Comparison of ENCODE assay signal across 11 mouse cellular contexts in genomic region chr17:28513844-28514243, GRCm38 (mm10). TPM values are rescaled to one million over a fixed set of nuclear protein-coding genes. Genes with fewer than 3 reads are reported as not detected.
A peak's percentile ranks its signal among the peaks of the same experiment; 100 is the strongest.
DNase-seq lines count a peak whose midpoint lies in the region; ATAC-seq and TF ChIP-seq lines count a peak whose summit lies in the region.
"Had no signal": no experiment of that assay in that cellular context is flagged by ENCODE, and none has a peak within 500 bp of the region (broad histone marks: within the 10 kb centered on the region; RNA-seq: fewer than 3 reads in every experiment).

No protein-coding gene starts in this region.

- no peak for TF ChIP-seq CTCF in liver, adult 2 months (IDR thresholded peaks at IDR 0.05; ENCODE audit: low read depth, low read length)

- H3K9ac ChIP-seq in liver, adult 2 months (ENCODE audit: low read depth, low read length): peak overlapping the region; percentile 16; the same call in 1 of the 2 replicates
- no peak overlapping the region for H3K9ac ChIP-seq in liver, embryonic 11.5 days (ENCODE audit: low read depth, low read length)
- H3K9ac ChIP-seq: heart, embryonic 13.5 days had no signal

- no peaks in the 10 kb centered on the region for H3K79me2 ChIP-seq in liver, adult 2 months (ENCODE audit: control insufficient read depth, insufficient read depth, low read length)

- intact Hi-C loops in heart, postnatal 25 days (cut with DNase I): no loop called here

- DNase-seq in adrenal gland, postnatal 14 days: peak; percentile 63
- DNase-seq in adrenal gland, postnatal 25 days: no peak
- no peak for DNase-seq in liver, adult 2 months (ENCODE audit: extremely low read depth, low read depth, low spot score)
- DNase-seq in liver, embryonic 11.5 days (ENCODE audit: low spot score): no peak
- peak; percentile 57 for DNase-seq in heart, postnatal 25 days (ENCODE audit: low spot score)
- DNase-seq in left cerebral cortex, adult 9 months (ENCODE audit: low spot score in 2 of 2): no peak

- no peaks in the 10 kb centered on the region for H3K27me3 ChIP-seq in liver, adult 2 months (ENCODE audit: control insufficient read depth, insufficient read depth, low read length)
- peaks cover 27% of the 10 kb centered on the region for H3K27me3 ChIP-seq in liver, embryonic 11.5 days (replicated peaks; ENCODE audit: control insufficient read depth, insufficient read depth, low read length)
- H3K27me3 ChIP-seq in megakaryocyte, embryonic 14.5 days (replicated peaks): peaks cover 49% of the 10 kb centered on the region

- no peak for TF ChIP-seq POLR2A in liver, adult 2 months (IDR thresholded peaks at IDR 0.05; ENCODE audit: extremely low read depth, insufficient read depth, low read length)

- H3K9me3 ChIP-seq in liver, embryonic 11.5 days (ENCODE audit: control insufficient read depth, low read length): no peaks in the 10 kb centered on the region
- no peaks in the 10 kb centered on the region for H3K9me3 ChIP-seq in megakaryocyte, embryonic 14.5 days
- H3K9me3 ChIP-seq: heart, embryonic 13.5 days had no signal

- WGBS in liver, adult 2 months: 66% methylated on average over 7 of the region's 7 CpGs
- 28% methylated on average over 7 of the region's 7 CpGs for WGBS in liver, embryonic 11.5 days

- H3K36me3 ChIP-seq in liver, adult 2 months (ENCODE audit: control insufficient read depth, insufficient read depth, low read length): no peaks in the 10 kb centered on the region
- no peaks in the 10 kb centered on the region for H3K36me3 ChIP-seq in liver, embryonic 11.5 days (ENCODE audit: control insufficient read depth, insufficient read depth, low read length)
- H3K36me3 ChIP-seq in megakaryocyte, embryonic 14.5 days (replicated peaks; ENCODE audit: low read length): no peaks in the 10 kb centered on the region
- H3K36me3 ChIP-seq: heart, embryonic 13.5 days had no signal

- no peak for ATAC-seq in liver, embryonic 11.5 days (replicated peaks; ENCODE audit: low FRiP score)
- ATAC-seq in erythroblast, adult 5-6 weeks (replicated peaks; ENCODE audit: low FRiP score, poor library complexity, severe bottlenecking): no peak

- H3K4me1 ChIP-seq in liver, adult 2 months (ENCODE audit: control insufficient read depth, insufficient read depth, low read length): peaks cover 22% of the 10 kb centered on the region
- peaks cover 39% of the 10 kb centered on the region for H3K4me1 ChIP-seq in liver, embryonic 11.5 days (replicated peaks; ENCODE audit: control insufficient read depth, insufficient read depth, low read length)
- H3K4me1 ChIP-seq in megakaryocyte, embryonic 14.5 days: peaks cover 80% of the 10 kb centered on the region

- H3K4me2 ChIP-seq in liver, embryonic 11.5 days: no peak overlapping the region
- H3K4me2 ChIP-seq: heart, embryonic 13.5 days had no signal

- peak overlapping the region; percentile 69 for H3K27ac ChIP-seq in liver, adult 2 months (replicated peaks; ENCODE audit: insufficient read depth, low read depth, low read length)
- H3K27ac ChIP-seq in liver, embryonic 11.5 days (ENCODE audit: low read depth, low read length): no peak overlapping the region
- H3K27ac ChIP-seq: heart, embryonic 13.5 days had no signal

- no peak overlapping the region for H3K4me3 ChIP-seq in liver, adult 2 months (ENCODE audit: insufficient read depth, low read depth, low read length)
- H3K4me3 ChIP-seq in liver, embryonic 11.5 days (ENCODE audit: low read depth, low read length): no peak overlapping the region
- peak overlapping the region; percentile 29 for H3K4me3 ChIP-seq in megakaryocyte, embryonic 14.5 days (replicated peaks)
- H3K4me3 ChIP-seq: heart, embryonic 13.5 days had no signal

RNA-seq across cellular contexts. Expression of gene Fkbp5, which starts 3.5 kb away (rescaled TPM):
- total RNA-seq in adrenal gland, postnatal 14 days (2021): 73.0 and 118 TPM in 2 replicates
- 55.9 and 60.1 TPM in 2 replicates for total RNA-seq in adrenal gland, postnatal 25 days (2021)
- 25.6 and 30.3 TPM in 2 replicates for total RNA-seq in liver, adult 2 months (2014; rRNA removed)
- polyA plus RNA-seq in liver, adult 2 months (2012; rRNA removed): 17.7 and 29.8 TPM in 2 replicates
- 8.8 and 10.1 TPM in 2 replicates for polyA plus RNA-seq in liver, embryonic 11.5 days (2014; fragmentation: Nextera tagmentation; extraction: Ambion mirVana)
- total RNA-seq in heart, postnatal 25 days (2021): 10 to 100 TPM; 33.0 to 41.0 TPM
- polyA plus RNA-seq in megakaryocyte, embryonic 14.5 days (2012; ENCODE audit: insufficient read depth, low replicate concordance): 8.7 and 25.1 TPM in 2 replicates
- 3.7 and 6.7 TPM in 2 replicates for total RNA-seq in erythroblast, adult 5-6 weeks (2015; ENCODE audit: low replicate concordance)
- total RNA-seq in erythroblast, adult 5-6 weeks (2017; ENCODE audit: low replicate concordance): 12.8 and 13.8 TPM in 2 replicates

RNA-seq across cellular contexts. Expression of gene Armc12, which starts 16.8 kb away (rescaled TPM):
- total RNA-seq in adrenal gland, postnatal 14 days (2021): not detected in 2 replicates
- not detected in 2 replicates for total RNA-seq in adrenal gland, postnatal 25 days (2021)
- total RNA-seq in liver, adult 2 months (2014; rRNA removed): not detected in 2 replicates
- not detected in 2 replicates for polyA plus RNA-seq in liver, adult 2 months (2012; rRNA removed)
- polyA plus RNA-seq in liver, embryonic 11.5 days (2014; fragmentation: Nextera tagmentation; extraction: Ambion mirVana): not detected in 2 replicates
- total RNA-seq in heart, postnatal 25 days (2021): not detected
- polyA plus RNA-seq in megakaryocyte, embryonic 14.5 days (2012; ENCODE audit: insufficient read depth, low replicate concordance): not detected in 2 replicates
- total RNA-seq in erythroblast, adult 5-6 weeks (2015; ENCODE audit: low replicate concordance): not detected in 2 replicates
- total RNA-seq in erythroblast, adult 5-6 weeks (2017; ENCODE audit: low replicate concordance): not detected in 2 replicates
- total RNA-seq: left cerebral cortex, postnatal 36 days had no signal
- polyA plus RNA-seq: C2C12; heart, embryonic 13.5 days had no signal

RNA-seq across cellular contexts. Expression of gene Clpsl2, which starts 35.4 kb away (rescaled TPM):
- total RNA-seq in adrenal gland, postnatal 14 days (2021): not detected in 2 replicates
- total RNA-seq in adrenal gland, postnatal 25 days (2021): not detected in 2 replicates
- not detected in 2 replicates for total RNA-seq in liver, adult 2 months (2014; rRNA removed)
- polyA plus RNA-seq in liver, adult 2 months (2012; rRNA removed): not detected in 2 replicates
- not detected in 2 replicates for polyA plus RNA-seq in liver, embryonic 11.5 days (2014; fragmentation: Nextera tagmentation; extraction: Ambion mirVana)
- not detected for total RNA-seq in heart, postnatal 25 days (2021)
- polyA plus RNA-seq in megakaryocyte, embryonic 14.5 days (2012; ENCODE audit: insufficient read depth, low replicate concordance): not detected in 2 replicates
- not detected in 2 replicates for total RNA-seq in erythroblast, adult 5-6 weeks (2015; ENCODE audit: low replicate concordance)
- not detected in 2 replicates for total RNA-seq in erythroblast, adult 5-6 weeks (2017; ENCODE audit: low replicate concordance)
- total RNA-seq: left cerebral cortex, postnatal 36 days had no signal
- polyA plus RNA-seq: C2C12; heart, embryonic 13.5 days had no signal

RNA-seq across cellular contexts. Expression of gene Clps, which starts 46.7 kb away (rescaled TPM):
- not detected in 2 replicates for total RNA-seq in adrenal gland, postnatal 14 days (2021)
- not detected in 2 replicates for total RNA-seq in adrenal gland, postnatal 25 days (2021)
- total RNA-seq in liver, adult 2 months (2014; rRNA removed): 9.5 and 70.1 TPM in 2 replicates
- polyA plus RNA-seq in liver, adult 2 months (2012; rRNA removed): 1.4 and 2.1 TPM in 2 replicates
- 3.5 and 3.7 TPM in 2 replicates for polyA plus RNA-seq in liver, embryonic 11.5 days (2014; fragmentation: Nextera tagmentation; extraction: Ambion mirVana)
- not detected for total RNA-seq in heart, postnatal 25 days (2021)
- polyA plus RNA-seq in megakaryocyte, embryonic 14.5 days (2012; ENCODE audit: insufficient read depth, low replicate concordance): not detected in 2 replicates
- not detected in 2 replicates for total RNA-seq in erythroblast, adult 5-6 weeks (2015; ENCODE audit: low replicate concordance)
- total RNA-seq in erythroblast, adult 5-6 weeks (2017; ENCODE audit: low replicate concordance): not detected in 2 replicates
- total RNA-seq: left cerebral cortex, postnatal 36 days had no signal
- polyA plus RNA-seq: C2C12 had no signal

Comparison
In these comparisons a context has a peak if more than half of its experiments do, and no peak if none do; other contexts are left out.
1. DNase-seq: peak in adrenal gland, postnatal 14 days (single experiment) and heart, postnatal 25 days (single experiment); none in adrenal gland, postnatal 25 days (single experiment), liver, adult 2 months (single experiment), liver, embryonic 11.5 days (single experiment) and left cerebral cortex, adult 9 months (0 of 2).